Comparison of ENCODE assay signal across 17 mouse cellular contexts in the genomic region with DNA sequence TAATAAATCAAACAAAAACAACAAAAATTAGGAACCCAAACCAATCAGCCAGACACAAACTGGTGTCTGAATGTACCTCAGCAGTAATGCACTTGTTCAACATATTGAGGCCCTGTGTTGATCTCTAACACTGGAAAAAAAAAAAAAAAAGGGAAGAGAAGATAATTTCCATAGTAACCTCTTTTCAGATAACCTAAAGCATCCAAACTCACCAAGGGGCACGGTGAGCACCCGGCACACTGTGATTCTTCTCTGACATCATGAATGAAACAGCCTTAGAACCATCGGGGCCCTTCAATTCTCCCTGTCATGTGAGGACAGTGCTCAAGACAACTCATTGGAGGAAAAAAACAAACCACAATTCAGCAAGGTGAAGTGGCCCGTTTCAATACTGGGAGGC. TPM values are rescaled to one million over a fixed set of nuclear protein-coding genes. Genes with fewer than 3 reads are reported as not detected.
"Had no signal": no experiment of that assay in that cellular context is flagged by ENCODE, and none has a peak within 500 bp of the region (broad histone marks: within the 10 kb centered on the region; RNA-seq: fewer than 3 reads in every experiment).

No protein-coding gene starts in this region.

- H3K9me3 ChIP-seq: neural tube, embryonic 13.5 days; neural tube, embryonic 15.5 days; stomach, embryonic 15.5 days had no signal

- H3K36me3 ChIP-seq: neural tube, embryonic 13.5 days; neural tube, embryonic 15.5 days; stomach, embryonic 15.5 days had no signal

- H3K9ac ChIP-seq: neural tube, embryonic 13.5 days; neural tube, embryonic 15.5 days; stomach, embryonic 15.5 days had no signal

- H3K4me2 ChIP-seq: neural tube, embryonic 13.5 days; neural tube, embryonic 15.5 days; stomach, embryonic 15.5 days had no signal

- H3K27me3 ChIP-seq: stomach, embryonic 15.5 days had no signal

- DNase-seq: retina, postnatal 1 day; right cerebral cortex, adult 18-20 months; right cerebral cortex, postnatal 14 days; right cerebral cortex, postnatal 25 days; right cerebral cortex, postnatal 4 days; spleen, adult 18-20 months; thymus, adult 18-20 months; thymus, adult 2 months; thymus, postnatal 14 days; thymus, postnatal 25 days; thymus, postnatal 36 days; thymus, postnatal 4 days had no signal

- H3K4me3 ChIP-seq: neural tube, embryonic 13.5 days; neural tube, embryonic 15.5 days; stomach, embryonic 15.5 days had no signal

- H3K27ac ChIP-seq: neural tube, embryonic 13.5 days; neural tube, embryonic 15.5 days; stomach, embryonic 15.5 days; stomach, postnatal 0 days had no signal

RNA-seq across cellular contexts. Expression of gene Ybx2, which starts 5.9 kb away (rescaled TPM):
- total RNA-seq: neutrophil, adult 5-6 weeks had no signal

RNA-seq across cellular contexts. Expression of gene Slc2a4, which starts 18.3 kb away (rescaled TPM):
- total RNA-seq: neutrophil, adult 5-6 weeks had no signal
